Mouse (Mus musculus): ENCODE measurements around the gene Pdzd4. TPM values are rescaled to one million over a fixed set of nuclear protein-coding genes. Genes with fewer than 3 reads are reported as not detected.

Pdzd4 gene
- 10 to 100 TPM in 1 of 2 experiments, 1 to 10 TPM in 1; 6.4 to 20.0 TPM for polyA plus RNA-seq (2012; fragmentation: generic; extraction: Trizol)

DNA sequence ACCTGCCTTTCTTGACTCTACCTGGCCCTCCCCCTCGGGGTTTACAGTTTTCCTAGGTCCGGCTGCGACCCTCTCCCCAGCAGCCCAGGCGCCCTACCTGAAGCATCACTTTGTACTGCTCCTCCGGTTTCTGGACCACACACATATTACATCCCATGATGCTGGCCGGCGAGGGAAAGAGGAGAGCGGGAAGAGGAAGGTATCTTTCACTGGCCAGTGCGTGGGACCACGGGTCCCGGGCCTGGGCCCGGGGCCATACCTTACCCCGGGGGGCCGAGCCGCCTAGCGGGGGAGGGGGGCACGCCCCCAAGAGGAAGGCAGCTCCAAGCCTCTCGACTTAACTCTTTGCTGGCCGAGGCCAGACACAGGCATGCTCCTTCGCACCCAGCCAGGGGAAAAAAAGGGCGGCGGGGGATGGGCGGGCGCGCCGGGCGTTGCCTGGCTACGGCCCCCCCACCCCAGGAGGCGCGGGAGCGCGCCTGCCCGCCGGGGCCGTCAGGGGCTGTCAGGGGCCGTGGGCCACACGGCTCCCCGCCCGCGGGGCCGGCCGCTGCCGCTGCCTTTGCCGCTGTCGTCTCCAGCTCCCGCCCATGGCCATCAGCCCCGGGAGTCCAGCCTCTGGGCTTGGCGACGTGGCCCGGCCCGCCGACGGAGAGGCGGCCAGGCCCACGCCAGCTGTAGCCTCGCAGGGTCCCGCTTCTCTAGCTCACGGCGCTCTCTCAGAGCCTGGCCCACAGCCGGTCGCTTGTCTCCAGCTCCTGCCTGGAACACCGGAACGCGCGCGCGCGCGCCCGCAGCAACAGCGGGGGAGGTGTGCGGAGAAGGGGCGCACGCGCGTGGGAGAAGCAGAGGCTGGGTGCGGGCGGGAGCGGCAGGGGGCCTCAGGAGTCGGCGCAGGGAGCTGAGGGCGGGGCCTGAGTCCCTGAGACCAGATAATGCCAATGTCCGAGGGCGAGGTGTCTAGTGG lies at the start of gene Pdzd4:
Gene Pdzd4 (minus strand): TSS at position 785 of the 967 bp plus-strand sequence.

DNA sequence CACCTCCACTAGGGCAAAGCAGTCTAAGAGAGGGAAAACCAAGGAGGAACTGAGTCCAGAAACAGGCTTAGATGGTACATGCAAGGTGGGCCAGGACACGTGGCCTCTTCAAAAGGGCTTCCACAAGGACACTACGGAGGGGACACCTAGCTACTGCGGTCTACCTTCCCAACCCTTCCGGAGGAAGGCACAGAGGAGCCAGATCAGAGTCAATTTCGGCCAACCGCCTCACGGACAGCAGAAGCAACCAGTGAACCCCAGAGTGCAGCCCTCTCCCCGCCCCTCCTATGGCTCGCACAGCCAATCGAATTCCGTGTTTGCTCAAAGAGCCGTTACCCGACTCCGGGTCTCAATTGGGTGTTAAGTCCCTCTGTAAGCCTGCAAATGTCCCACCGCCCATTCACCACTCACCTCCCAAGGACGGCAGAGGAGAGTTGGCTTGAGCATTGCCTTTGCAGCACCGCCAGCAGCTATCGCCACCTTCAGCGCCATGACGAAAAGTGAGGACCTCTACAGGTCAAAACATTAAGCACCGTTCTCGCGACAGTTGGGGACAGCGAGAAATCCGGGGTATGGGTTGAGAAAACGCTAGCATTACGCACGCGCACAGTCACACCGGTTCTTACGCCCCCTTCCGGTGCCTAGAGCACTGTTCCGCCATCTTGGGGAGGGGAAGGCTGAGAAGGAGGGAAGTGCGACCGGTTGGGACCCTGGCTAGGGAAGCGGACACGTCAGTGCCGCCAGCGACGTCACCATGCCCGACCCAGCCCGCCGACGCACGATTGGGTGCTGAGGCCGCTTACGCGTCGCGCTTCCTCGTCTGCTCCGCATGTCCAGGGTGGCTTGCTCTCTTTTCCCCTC lies 38.2 kb downstream of the Pdzd4 start, which contains the start of the genes Idh3g and Ssr4:
Gene Idh3g (minus strand): TSS at position 534 of the 861 bp plus-strand sequence.
Gene Ssr4 (plus strand): TSS at position 665 of the 861 bp plus-strand sequence.

GRCm38 (mm10) chrX:73774168-73774760 lies 50.5 kb downstream of the Pdzd4 start, which contains the start of gene Srpk3:
Srpk3 (plus strand) TSS chrX:73774405.

GRCm38 (mm10) chrX:73756334-73757140 lies 68.2 kb downstream of the Pdzd4 start, which contains the start of gene Plxnb3:
Plxnb3 (plus strand) TSS chrX:73757090.

Other genes with a start within 250 kb of the Pdzd4 start
- gene Dusp9, start 185.6 kb downstream of the Pdzd4 start, polyA plus RNA-seq (2012; fragmentation: generic; extraction: Trizol) = under 1 TPM in 1 of 2 experiments, not detected in 1; 0.01 TPM
- under 1 TPM in 1 of 2 experiments, not detected in 1; 0.04 TPM for gene Pnck, start 164.9 kb downstream of the Pdzd4 start, polyA plus RNA-seq (2012; fragmentation: generic; extraction: Trizol)
- 10 to 100 TPM; 44.2 to 57.7 TPM for gene Slc6a8, start 151.8 kb downstream of the Pdzd4 start, polyA plus RNA-seq (2012; fragmentation: generic; extraction: Trizol)
- gene Bcap31, start 108.8 kb downstream of the Pdzd4 start, polyA plus RNA-seq (2012; fragmentation: generic; extraction: Trizol) = 100 to 1,000 TPM; 193 to 264 TPM
- gene Abcd1, start 108.4 kb downstream of the Pdzd4 start, polyA plus RNA-seq (2012; fragmentation: generic; extraction: Trizol) = 10 to 100 TPM in 1 of 2 experiments, 1 to 10 TPM in 1; 9.6 to 31.9 TPM
- gene Plxnb3, start 67.9 kb downstream of the Pdzd4 start, polyA plus RNA-seq (2012; fragmentation: generic; extraction: Trizol) = under 1 TPM; 0.01 to 0.14 TPM
- gene Srpk3, start 50.6 kb downstream of the Pdzd4 start, polyA plus RNA-seq (2012; fragmentation: generic; extraction: Trizol) = under 1 TPM; 0.05 TPM
- gene Idh3g, start 38.1 kb downstream of the Pdzd4 start, polyA plus RNA-seq (2012; fragmentation: generic; extraction: Trizol) = 100 to 1,000 TPM; 163 to 221 TPM
- 100 to 1,000 TPM; 325 to 480 TPM for gene Ssr4, start 37.9 kb downstream of the Pdzd4 start, polyA plus RNA-seq (2012; fragmentation: generic; extraction: Trizol)
- under 1 TPM in 1 of 2 experiments, not detected in 1; 0.04 TPM for gene Avpr2, start 67.1 kb upstream of the Pdzd4 start, polyA plus RNA-seq (2012; fragmentation: generic; extraction: Trizol)
- gene L1cam, start 71.1 kb upstream of the Pdzd4 start, polyA plus RNA-seq (2012; fragmentation: generic; extraction: Trizol) = 1 to 10 TPM in 1 of 2 experiments, under 1 TPM in 1; 0.99 to 3.3 TPM
- gene Arhgap4, start 96.9 kb upstream of the Pdzd4 start, polyA plus RNA-seq (2012; fragmentation: generic; extraction: Trizol) = under 1 TPM; 0.06 to 0.70 TPM
- 100 to 1,000 TPM; 112 to 318 TPM for gene Naa10, start 97.0 kb upstream of the Pdzd4 start, polyA plus RNA-seq (2012; fragmentation: generic; extraction: Trizol)
- 100 to 1,000 TPM in 1 of 2 experiments, 10 to 100 TPM in 1; 72.0 to 105 TPM for gene Renbp, start 105.9 kb upstream of the Pdzd4 start, polyA plus RNA-seq (2012; fragmentation: generic; extraction: Trizol)
- 10 to 100 TPM; 20.7 to 43.7 TPM for gene Hcfc1, start 141.4 kb upstream of the Pdzd4 start, polyA plus RNA-seq (2012; fragmentation: generic; extraction: Trizol)
- 10 to 100 TPM; 18.9 to 33.1 TPM for gene Irak1, start 198.9 kb upstream of the Pdzd4 start, polyA plus RNA-seq (2012; fragmentation: generic; extraction: Trizol)

Measured in C3H10T1/2 (cell line).